In genomic region chr1:86442832-86443231, GRCm38 (mm10) we compare ENCODE assay signal across 8 mouse cellular contexts. TPM values are rescaled to one million over a fixed set of nuclear protein-coding genes. Genes with fewer than 3 reads are reported as not detected.
DNase-seq lines count a peak whose midpoint lies in the region; ATAC-seq and TF ChIP-seq lines count a peak whose summit lies in the region.

No protein-coding gene starts in this region.

- H3K9ac ChIP-seq in liver, adult 2 months (ENCODE audit: low read depth, low read length) = peak overlapping the region; percentile 92
- H3K9ac ChIP-seq in embryonic facial prominence, embryonic 11.5 days (replicated peaks; ENCODE audit: low read length) = peak overlapping the region; percentile 82
- peak overlapping the region; percentile 96 for H3K9ac ChIP-seq in intestine, embryonic 14.5 days (ENCODE audit: low read length)
- H3K9ac ChIP-seq in midbrain, postnatal 0 days (replicated peaks; ENCODE audit: low read length, poor library complexity, severe bottlenecking) = peak overlapping the region; percentile 81

- H3K4me3 ChIP-seq in liver, adult 2 months (ENCODE audit: insufficient read depth, low read depth, low read length) = peak overlapping the region; percentile 78
- peak overlapping the region; percentile 34 for H3K4me3 ChIP-seq in embryonic facial prominence, embryonic 11.5 days (ENCODE audit: low read depth, low read length)
- peak overlapping the region; percentile 40 for H3K4me3 ChIP-seq in intestine, embryonic 14.5 days (ENCODE audit: low read depth, low read length)
- H3K4me3 ChIP-seq in midbrain, postnatal 0 days (ENCODE audit: low read depth, low read length) = peak overlapping the region; percentile 48

- H3K27ac ChIP-seq in liver, adult 2 months (replicated peaks; ENCODE audit: insufficient read depth, low read depth, low read length) = peak overlapping the region; percentile 83
- peak overlapping the region; percentile 88 for H3K27ac ChIP-seq in embryonic facial prominence, embryonic 11.5 days (replicated peaks; ENCODE audit: low read depth, low read length)
- peak overlapping the region; percentile 100 for H3K27ac ChIP-seq in intestine, embryonic 14.5 days (ENCODE audit: low read depth)
- H3K27ac ChIP-seq in midbrain, postnatal 0 days (ENCODE audit: low read depth, low read length) = peak overlapping the region; percentile 98

- H3K36me3 ChIP-seq in liver, adult 2 months (ENCODE audit: control insufficient read depth, insufficient read depth, low read length) = no peaks in the 10 kb centered on the region
- H3K36me3 ChIP-seq in embryonic facial prominence, embryonic 11.5 days (replicated peaks; ENCODE audit: control insufficient read depth, insufficient read depth, low read depth, low read length) = no peaks in the 10 kb centered on the region
- no peaks in the 10 kb centered on the region for H3K36me3 ChIP-seq in intestine, embryonic 14.5 days (ENCODE audit: control insufficient read depth, insufficient read depth, low read length)
- no peaks in the 10 kb centered on the region for H3K36me3 ChIP-seq in midbrain, postnatal 0 days (ENCODE audit: insufficient read depth, low read length)

- 0 out of 2 replicates have a peak, but pooled peaks have one; percentile 1 for ATAC-seq in embryonic facial prominence, embryonic 11.5 days (replicated peaks; ENCODE audit: insufficient number of reproducible peaks, low FRiP score, low TSS enrichment, low read depth)
- no peak for ATAC-seq in intestine, embryonic 14.5 days (replicated peaks; ENCODE audit: low FRiP score, low TSS enrichment, low read depth)
- ATAC-seq in midbrain, postnatal 0 days (ENCODE audit: low FRiP score) = peak; percentile 13; the same call in 1 of the 2 replicates

- H3K27me3 ChIP-seq in liver, adult 2 months (ENCODE audit: control insufficient read depth, insufficient read depth, low read length) = no peaks in the 10 kb centered on the region
- H3K27me3 ChIP-seq in embryonic facial prominence, embryonic 11.5 days (ENCODE audit: control insufficient read depth, insufficient read depth, low read length) = no peaks in the 10 kb centered on the region
- H3K27me3 ChIP-seq in intestine, embryonic 14.5 days (replicated peaks; ENCODE audit: control insufficient read depth, insufficient read depth, low read length) = no peaks in the 10 kb centered on the region
- H3K27me3 ChIP-seq in midbrain, postnatal 0 days (ENCODE audit: insufficient read depth, low read length) = no peaks in the 10 kb centered on the region

- H3K4me1 ChIP-seq in liver, adult 2 months (ENCODE audit: control insufficient read depth, insufficient read depth, low read length) = peaks cover 8% of the 10 kb centered on the region; the same call in 1 of the 2 replicates
- H3K4me1 ChIP-seq in embryonic facial prominence, embryonic 11.5 days (ENCODE audit: control insufficient read depth, insufficient read depth, low read length) = no peaks in the 10 kb centered on the region
- H3K4me1 ChIP-seq in intestine, embryonic 14.5 days (replicated peaks; ENCODE audit: control insufficient read depth, insufficient read depth, low read length) = peaks cover 44% of the 10 kb centered on the region
- H3K4me1 ChIP-seq in midbrain, postnatal 0 days (ENCODE audit: insufficient read depth, low read length) = peaks cover 12% of the 10 kb centered on the region

- peak overlapping the region; percentile 84 for H3K4me2 ChIP-seq in embryonic facial prominence, embryonic 11.5 days (ENCODE audit: low read depth, low read length)
- H3K4me2 ChIP-seq in intestine, embryonic 14.5 days (ENCODE audit: low read length) = peak overlapping the region; percentile 91
- peak overlapping the region; percentile 86 for H3K4me2 ChIP-seq in midbrain, postnatal 0 days (ENCODE audit: low read depth, low read length, poor library complexity, severe bottlenecking)

- H3K9me3 ChIP-seq in embryonic facial prominence, embryonic 11.5 days (replicated peaks; ENCODE audit: control insufficient read depth, low read length) = no peaks in the 10 kb centered on the region
- no peaks in the 10 kb centered on the region for H3K9me3 ChIP-seq in intestine, embryonic 14.5 days (ENCODE audit: control insufficient read depth, low read length)
- H3K9me3 ChIP-seq in midbrain, postnatal 0 days (ENCODE audit: low read length) = no peaks in the 10 kb centered on the region

- 6% methylated on average over 24 of the region's 24 CpGs for WGBS in liver, adult 2 months
- 3% methylated on average over 24 of the region's 24 CpGs for WGBS in embryonic facial prominence, embryonic 11.5 days
- 2% methylated on average over 24 of the region's 24 CpGs for WGBS in intestine, embryonic 14.5 days
- WGBS in midbrain, postnatal 0 days = 1% methylated on average over 24 of the region's 24 CpGs

- no peak for TF ChIP-seq CTCF in liver, adult 2 months (IDR thresholded peaks at IDR 0.05; ENCODE audit: low read depth, low read length)
- no peak for TF ChIP-seq CTCF in midbrain, postnatal 0 days (IDR thresholded peaks at IDR 0.05)

- H3K79me2 ChIP-seq in liver, adult 2 months (ENCODE audit: control insufficient read depth, insufficient read depth, low read length) = no peaks in the 10 kb centered on the region

- peak; percentile 14 for DNase-seq in liver, adult 2 months (ENCODE audit: extremely low read depth, low read depth, low spot score)
- DNase-seq in liver = no peak
- DNase-seq in embryonic facial prominence, embryonic 11.5 days (ENCODE audit: low spot score) = peak; percentile 52
- no peak for DNase-seq in intestine, embryonic 14.5 days (ENCODE audit: low spot score)
- DNase-seq in midbrain, postnatal 0 days (ENCODE audit: low spot score) = no peak
- DNase-seq in left cerebral cortex, adult 11 months (ENCODE audit: low spot score) = no peak
- DNase-seq in spleen, adult 12 weeks (ENCODE audit: low spot score) = no peak
- no peak for DNase-seq in embryo, embryonic 9.5 days (ENCODE audit: extremely low spot score)

- no peak for TF ChIP-seq POLR2A in liver, adult 2 months (IDR thresholded peaks at IDR 0.05; ENCODE audit: extremely low read depth, insufficient read depth, low read length)

RNA-seq across cellular contexts. Expression of gene Tex44, which starts 16.7 kb away (rescaled TPM):
- total RNA-seq in liver, adult 2 months (2014; rRNA removed) = not detected in 2 replicates
- polyA plus RNA-seq in liver, adult 2 months (2012; rRNA removed) = not detected in 2 replicates
- polyA plus RNA-seq in embryonic facial prominence, embryonic 11.5 days (2014; fragmentation: Nextera tagmentation; extraction: Ambion mirVana) = not detected in 2 replicates
- not detected in 2 replicates for polyA plus RNA-seq in intestine, embryonic 14.5 days (2014; fragmentation: Nextera tagmentation; extraction: Ambion mirVana)
- 0.14 TPM in 1 of 2 replicates, not detected in the other for total RNA-seq in midbrain, postnatal 0 days (2014; rRNA removed)
- not detected in 2 replicates for polyA plus RNA-seq in midbrain, postnatal 0 days (2015; fragmentation: Nextera tagmentation; extraction: Ambion mirVana)

RNA-seq across cellular contexts. Expression of gene Nmur1, which starts 16.8 kb away (rescaled TPM):
- total RNA-seq in liver, adult 2 months (2014; rRNA removed) = not detected in 2 replicates
- polyA plus RNA-seq in liver, adult 2 months (2012; rRNA removed) = not detected in 2 replicates
- polyA plus RNA-seq in embryonic facial prominence, embryonic 11.5 days (2014; fragmentation: Nextera tagmentation; extraction: Ambion mirVana) = not detected in 2 replicates
- polyA plus RNA-seq in intestine, embryonic 14.5 days (2014; fragmentation: Nextera tagmentation; extraction: Ambion mirVana) = not detected in 2 replicates
- total RNA-seq in midbrain, postnatal 0 days (2014; rRNA removed) = not detected in 2 replicates
- polyA plus RNA-seq in midbrain, postnatal 0 days (2015; fragmentation: Nextera tagmentation; extraction: Ambion mirVana) = 0.27 and 0.33 TPM in 2 replicates

Comparison
In these comparisons a context has a peak if more than half of its experiments do, and no peak if none do; other contexts are left out.
1. DNase-seq: peak in liver, adult 2 months (single experiment) and embryonic facial prominence, embryonic 11.5 days (single experiment); none in liver (single experiment), intestine, embryonic 14.5 days (single experiment), midbrain, postnatal 0 days (single experiment), left cerebral cortex, adult 11 months (single experiment), spleen, adult 12 weeks (single experiment) and embryo, embryonic 9.5 days (single experiment).
2. Peak in every context shown above with its lines, with median percentiles within 50 percentile points of each other: H3K27ac ChIP-seq, H3K4me3 ChIP-seq, H3K9ac ChIP-seq and H3K4me2 ChIP-seq.